11 mouse cellular contexts compared by ENCODE assay signal in genomic region chr10:68705471-68706036, GRCm38 (mm10).
"Had no signal": no experiment of that assay in that cellular context is flagged by ENCODE, and none has a peak within 500 bp of the region (broad histone marks: within the 10 kb centered on the region; RNA-seq: fewer than 3 reads in every experiment).

No protein-coding gene starts in this region.

- H3K4me1 ChIP-seq: limb, embryonic 10.5 days; liver, embryonic 15.5 days; midbrain, embryonic 13.5 days; neural tube, embryonic 12.5 days; stomach, embryonic 15.5 days had no signal

- DNase-seq: kidney, postnatal 14 days; lung, adult 2 months; lung, postnatal 36 days; right cerebral cortex, postnatal 4 days; thymus, postnatal 36 days had no signal

- H3K27me3 ChIP-seq: liver, embryonic 15.5 days; midbrain, embryonic 13.5 days; neural tube, embryonic 12.5 days; stomach, embryonic 15.5 days had no signal

- H3K4me3 ChIP-seq: limb, embryonic 10.5 days; liver, embryonic 15.5 days; midbrain, embryonic 13.5 days; neural tube, embryonic 12.5 days; stomach, embryonic 15.5 days had no signal

- ATAC-seq: lung, postnatal 0 days; midbrain, embryonic 13.5 days had no signal

- H3K27ac ChIP-seq: limb, embryonic 10.5 days; liver, embryonic 15.5 days; midbrain, embryonic 13.5 days; neural tube, embryonic 12.5 days had no signal
